ENCODE assay signal across 8 mouse cellular contexts in the genomic region with DNA sequence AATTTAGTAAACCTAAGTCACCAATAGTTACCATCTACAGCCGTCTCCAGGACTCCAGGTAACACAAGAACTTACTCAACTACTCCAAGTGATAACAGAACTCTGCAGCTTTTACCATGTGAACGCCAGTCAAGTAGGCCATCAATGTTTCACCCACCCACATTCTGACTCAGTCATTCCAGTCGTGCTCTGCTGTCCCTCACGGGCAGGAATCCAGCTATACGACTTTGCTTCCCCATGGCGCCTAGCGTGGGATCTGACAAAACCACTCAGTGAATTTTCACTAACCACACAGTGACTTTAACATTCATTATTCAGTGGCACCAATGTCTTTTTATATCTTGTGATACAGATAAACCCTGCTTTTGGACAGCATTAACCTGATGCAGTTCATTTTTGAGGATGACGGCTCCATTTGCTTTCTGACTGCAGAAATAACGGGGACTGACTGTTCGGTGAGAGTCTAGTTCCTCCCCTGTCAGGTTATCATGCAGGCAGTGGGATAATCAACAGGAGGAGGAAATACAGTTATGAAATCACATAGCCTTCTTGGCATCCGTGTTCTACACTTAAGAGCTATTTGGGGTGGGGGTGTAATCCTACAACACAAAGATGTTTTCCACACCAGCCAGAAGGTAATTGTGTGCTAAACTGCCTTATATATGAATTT.
DNase-seq lines count a peak whose midpoint lies in the region; ATAC-seq and TF ChIP-seq lines count a peak whose summit lies in the region.

No protein-coding gene starts in this region.

- peak overlapping the region; percentile 85 for H3K4me2 ChIP-seq in heart, postnatal 0 days (ENCODE audit: low read depth, low read length)

- no peaks in the 10 kb centered on the region for H3K9me3 ChIP-seq in heart, postnatal 0 days (replicated peaks; ENCODE audit: control insufficient read depth, low read length)
- H3K9me3 ChIP-seq in midbrain, embryonic 10.5 days (replicated peaks) = no peaks in the 10 kb centered on the region; the same call in 1 of the 2 replicates

- peaks cover 25% of the 10 kb centered on the region for H3K4me1 ChIP-seq in heart, postnatal 0 days (ENCODE audit: control insufficient read depth, insufficient read depth)
- H3K4me1 ChIP-seq in midbrain, embryonic 10.5 days = peaks cover 36% of the 10 kb centered on the region

- WGBS in heart, postnatal 0 days = 20% methylated on average over 11 of the region's 11 CpGs
- 92% methylated on average over 11 of the region's 11 CpGs for WGBS in midbrain, embryonic 10.5 days

- peaks cover 12% of the 10 kb centered on the region; the same call in 1 of the 2 replicates for H3K36me3 ChIP-seq in heart, postnatal 0 days (replicated peaks; ENCODE audit: control insufficient read depth, insufficient read depth, low read length)
- H3K36me3 ChIP-seq in midbrain, embryonic 10.5 days = peaks cover 47% of the 10 kb centered on the region

- ATAC-seq in heart, postnatal 0 days (ENCODE audit: insufficient read depth, low read depth) = no peak
- no peak for ATAC-seq in activated CD4-positive, CD25-positive, alpha-beta regulatory T cell, adult 4 months

- peak overlapping the region; percentile 21; the same call in 1 of the 2 replicates for H3K9ac ChIP-seq in heart, postnatal 0 days (replicated peaks; ENCODE audit: low read depth, low read length)

- intact Hi-C loops in left cerebral cortex, postnatal 36 days (cut with DNase I) = no loop called here
- intact Hi-C loops in left cerebral cortex, postnatal 4 days (cut with DNase I) = loop anchor here (10.0 kb wide), 2 partner anchors 68 to 98 kb away; no protein-coding TSS in a partner anchor

- DNase-seq in left cerebral cortex, postnatal 36 days (ENCODE audit: low spot score in 2 of 2) = peak; percentile 21 to 33
- DNase-seq in left cerebral cortex, postnatal 4 days = no peak
- peak; percentile 5 for DNase-seq in c-Kit-negative CD71-positive TER-119-positive erythroid progenitor cells, embryonic 14.5 days (ENCODE audit: low read depth, low spot score)
- DNase-seq in heart, postnatal 0 days (ENCODE audit: low spot score) = peak; percentile 49
- no peak for DNase-seq in midbrain, embryonic 10.5 days (ENCODE audit: low spot score)
- DNase-seq in T-cell, adult 2 months (ENCODE audit: low spot score) = no peak
- DNase-seq in urinary bladder, postnatal 25 days (ENCODE audit: low spot score) = no peak

- H3K4me3 ChIP-seq in heart, postnatal 0 days (ENCODE audit: low read depth, low read length) = peak overlapping the region; percentile 97
- H3K4me3 ChIP-seq in midbrain, embryonic 10.5 days = peak overlapping the region; percentile 91

- H3K27ac ChIP-seq in heart, postnatal 0 days (ENCODE audit: low read depth) = peak overlapping the region; percentile 100
- no peak overlapping the region for H3K27ac ChIP-seq in midbrain, embryonic 10.5 days (replicated peaks)

- H3K27me3 ChIP-seq in heart, postnatal 0 days (ENCODE audit: control insufficient read depth, insufficient read depth, low read length) = no peaks in the 10 kb centered on the region
- H3K27me3 ChIP-seq in midbrain, embryonic 10.5 days (ENCODE audit: low read depth, poor library complexity, severe bottlenecking) = no peaks in the 10 kb centered on the region

- no peak for TF ChIP-seq EP300 in heart, postnatal 0 days (IDR thresholded peaks at IDR 0.05; ENCODE audit: low read depth)

- no peak for TF ChIP-seq CTCF in heart, postnatal 0 days (IDR thresholded peaks at IDR 0.05; ENCODE audit: low read depth)

Comparison
In these comparisons a context has a peak if more than half of its experiments do, and no peak if none do; other contexts are left out.
1. DNase-seq: peak in left cerebral cortex, postnatal 36 days (2 of 2), c-Kit-negative CD71-positive TER-119-positive erythroid progenitor cells, embryonic 14.5 days (single experiment) and heart, postnatal 0 days (single experiment); none in left cerebral cortex, postnatal 4 days (single experiment), midbrain, embryonic 10.5 days (single experiment), T-cell, adult 2 months (single experiment) and urinary bladder, postnatal 25 days (single experiment).